Mouse (Mus musculus) brown adipose tissue, adult 24 weeks (tissue): ENCODE measurements at regions not wholly inside any gene's neighbourhood (a gene's known extent, or its start where the extent isn't known, plus 50 kb on each side); places are given as distances from the start of the nearest gene placed in this dataset.

Source experiments
- H3K27ac ChIP-seq: fragments of 200-500 bp; replicated peaks from 2 replicates; pipeline ENCODE4 v1.5.1; 2012; ENCODE audit warnings: low read depth, mild to moderate bottlenecking, low read length
- H3K4me1 ChIP-seq: fragments of 200-500 bp; 2 replicates; pipeline ENCODE4 v1.6.1; 2012; ENCODE audit warnings: low read length, mixed read lengths; ENCODE audit not compliant: control insufficient read depth, insufficient read depth, insufficient read length
- H3K4me3 ChIP-seq: fragments of 200-500 bp; 2 replicates; pipeline ENCODE4 v1.5.1; 2012; ENCODE audit warnings: low read depth, mild to moderate bottlenecking, low read length, moderate library complexity; ENCODE audit not compliant: insufficient read depth

DNA sequence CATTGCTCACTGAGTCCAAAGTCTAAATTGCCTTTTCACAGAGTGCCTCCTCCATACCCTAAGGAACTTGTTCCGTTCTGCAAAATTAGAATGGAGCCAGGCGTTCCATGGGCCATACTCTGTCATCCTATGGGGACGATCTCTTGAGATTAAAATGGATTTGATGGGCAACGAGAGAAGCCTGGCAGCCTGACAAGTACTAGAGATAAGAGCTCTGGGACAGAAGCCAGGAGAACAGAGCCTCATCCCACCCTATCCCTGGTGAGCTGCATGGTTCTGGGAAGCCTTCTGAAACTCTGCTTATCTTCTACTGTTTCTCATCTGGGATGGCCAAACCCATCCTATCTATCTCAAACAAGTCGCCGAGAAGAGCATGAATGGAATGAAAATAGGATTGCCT lies 324.3 kb upstream of the Nrp1 start:
- H3K27ac ChIP-seq: no peak overlapping the region

DNA sequence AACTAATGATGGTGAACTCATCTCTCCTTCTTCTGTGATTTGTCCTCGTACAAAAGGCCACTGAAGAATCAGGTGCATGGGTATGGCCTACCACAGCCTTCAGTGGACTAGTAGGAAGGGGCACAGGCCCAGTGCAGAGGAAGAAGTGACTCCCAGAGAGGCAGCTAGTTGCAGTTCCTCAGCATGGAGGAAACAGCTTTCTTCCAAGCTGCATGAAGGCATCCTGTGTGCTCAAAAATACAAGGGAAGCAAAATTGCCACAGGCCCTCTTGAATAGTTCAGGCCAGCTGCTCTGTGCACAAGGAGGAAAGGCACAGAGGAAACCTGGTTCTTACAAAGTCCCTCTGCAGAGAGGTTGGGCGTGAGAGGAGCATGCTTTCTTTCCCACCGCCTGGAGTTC lies 322.7 kb upstream of the Nrp1 start:
- Histone ChIP-seq H3K4me3 (no peak overlapping the region), H3K4me1 (no peaks in the 10 kb centered on the region), H3K27ac (no peak overlapping the region)

More for the DNA sequence above, 324.3 kb upstream of the Nrp1 start:
- Histone ChIP-seq H3K4me3 (no peak overlapping the region), H3K4me1 (no peaks in the 10 kb centered on the region)

DNA sequence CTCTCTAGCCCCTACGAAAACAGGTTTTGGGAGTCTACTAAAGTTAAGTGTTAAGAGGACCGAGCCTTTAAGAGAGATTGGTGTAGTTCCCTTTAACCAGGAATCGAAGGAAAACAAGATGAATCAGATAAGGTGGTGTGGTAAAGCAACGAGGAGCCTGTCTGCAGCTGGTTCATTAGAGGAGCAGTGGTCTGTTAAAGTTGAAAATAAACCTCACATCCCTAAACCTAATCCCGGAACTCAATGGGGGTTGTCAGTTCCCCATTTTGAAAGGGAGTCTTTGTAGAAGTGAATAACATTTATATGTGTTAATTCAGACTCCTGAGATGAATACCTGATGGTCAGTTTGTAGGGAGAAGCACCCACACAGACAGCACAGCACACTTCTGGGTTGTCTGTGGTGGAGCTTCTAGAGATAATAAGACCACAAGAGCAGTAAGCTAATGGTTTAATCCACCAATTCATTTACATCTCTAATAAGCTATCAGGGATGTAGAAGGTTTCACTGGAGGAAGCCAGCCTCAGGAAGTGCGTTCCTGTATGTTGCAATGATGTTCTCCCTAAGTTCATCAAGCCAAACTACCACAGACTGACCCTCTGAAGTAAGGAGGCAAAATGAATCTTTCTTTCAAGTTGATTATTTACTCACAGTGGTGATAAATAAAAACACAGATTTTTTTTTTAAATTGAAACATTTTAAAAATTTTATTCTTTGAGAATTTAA lies 318.9 kb upstream of the Nrp1 start:
- H3K4me3 ChIP-seq: no peak overlapping the region
- no peak overlapping the region for H3K27ac ChIP-seq
- H3K4me1 ChIP-seq: no peaks in the 10 kb centered on the region

DNA sequence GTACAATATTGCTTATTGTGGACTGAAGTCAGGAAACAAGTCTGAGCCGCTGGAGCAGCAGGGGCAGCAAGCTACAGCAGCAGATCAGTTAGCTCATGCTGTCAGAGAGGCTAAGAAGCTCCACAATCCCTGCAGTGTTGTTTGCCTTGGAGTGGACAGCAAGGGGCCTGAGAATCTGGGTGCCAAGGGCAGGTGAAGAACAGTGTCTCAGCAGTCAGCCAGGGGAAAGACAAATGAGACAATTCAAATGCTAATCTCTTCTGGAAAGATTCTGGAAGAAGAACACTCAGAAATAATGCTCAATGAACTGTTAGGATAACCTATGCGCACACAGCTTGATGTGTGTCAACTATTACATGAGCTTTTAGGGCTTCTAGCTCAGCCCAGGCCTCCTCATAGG lies 315.5 kb upstream of the Nrp1 start:
- Histone ChIP-seq H3K27ac (no peak overlapping the region), H3K4me3 (no peak overlapping the region), H3K4me1 (no peaks in the 10 kb centered on the region)

DNA sequence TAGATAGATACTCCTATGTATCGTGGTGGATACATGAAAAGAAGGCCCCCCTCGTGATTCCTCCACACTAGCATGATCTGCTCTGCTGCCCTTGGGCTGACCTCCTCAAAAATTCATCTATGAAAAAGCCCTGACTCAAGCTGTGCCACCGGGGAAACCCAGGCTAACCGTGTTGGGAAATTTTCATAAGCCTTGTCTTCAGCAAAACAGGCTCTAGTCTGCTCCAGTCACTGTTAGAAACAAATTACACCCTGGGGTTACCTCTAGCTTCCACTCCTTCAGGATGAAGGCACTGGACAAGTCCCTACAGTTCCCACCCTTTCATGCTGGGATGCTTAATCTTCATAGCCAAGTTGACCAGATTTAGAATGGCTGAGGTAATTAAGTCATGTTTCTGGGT lies 315.0 kb upstream of the Nrp1 start:
- H3K4me3 ChIP-seq: no peak overlapping the region
- no peak overlapping the region for H3K27ac ChIP-seq
- no peaks in the 10 kb centered on the region for H3K4me1 ChIP-seq

DNA sequence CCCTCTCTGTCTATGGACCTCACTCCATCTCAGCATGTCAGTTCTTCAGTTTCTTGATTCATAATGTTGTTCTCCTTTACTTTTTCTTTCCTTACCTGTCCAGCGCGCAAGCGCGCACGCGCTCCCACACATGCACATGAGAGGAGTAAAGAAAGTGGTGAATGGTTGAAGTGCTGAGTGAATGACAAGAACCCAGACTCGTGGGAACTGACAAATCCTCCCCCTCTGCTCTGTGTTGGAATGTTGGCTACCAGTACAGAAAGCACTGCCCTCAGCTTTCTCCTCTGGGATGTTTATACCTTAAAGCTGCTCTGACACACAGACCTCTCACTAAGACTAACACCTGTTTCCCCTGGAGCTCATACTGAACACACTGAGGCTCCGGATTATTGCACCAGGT lies 302.2 kb upstream of the Nrp1 start:
- Histone ChIP-seq H3K4me3 (no peak overlapping the region), H3K27ac (no peak overlapping the region), H3K4me1 (no peaks in the 10 kb centered on the region)

DNA sequence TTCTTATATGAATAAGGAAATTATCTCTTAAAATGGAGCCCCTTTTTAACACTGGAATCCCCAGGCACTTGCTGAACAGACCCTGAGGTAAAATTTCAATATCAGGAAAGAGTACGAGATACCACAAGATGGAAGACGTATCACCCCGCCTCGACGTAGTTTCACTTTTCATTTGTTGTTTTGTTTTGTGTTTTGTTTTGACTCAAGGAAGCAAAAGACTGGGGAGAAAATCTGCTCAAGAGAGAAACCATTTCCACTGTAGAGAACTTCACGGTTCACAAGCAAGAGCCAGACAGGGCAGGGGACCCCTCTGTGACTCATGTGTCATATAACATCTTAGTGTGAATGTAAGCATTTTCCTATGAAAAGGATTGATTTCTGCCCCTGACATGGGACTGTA lies 300.6 kb upstream of the Nrp1 start:
- H3K4me3 ChIP-seq: no peak overlapping the region
- H3K27ac ChIP-seq: no peak overlapping the region
- no peaks in the 10 kb centered on the region for H3K4me1 ChIP-seq

DNA sequence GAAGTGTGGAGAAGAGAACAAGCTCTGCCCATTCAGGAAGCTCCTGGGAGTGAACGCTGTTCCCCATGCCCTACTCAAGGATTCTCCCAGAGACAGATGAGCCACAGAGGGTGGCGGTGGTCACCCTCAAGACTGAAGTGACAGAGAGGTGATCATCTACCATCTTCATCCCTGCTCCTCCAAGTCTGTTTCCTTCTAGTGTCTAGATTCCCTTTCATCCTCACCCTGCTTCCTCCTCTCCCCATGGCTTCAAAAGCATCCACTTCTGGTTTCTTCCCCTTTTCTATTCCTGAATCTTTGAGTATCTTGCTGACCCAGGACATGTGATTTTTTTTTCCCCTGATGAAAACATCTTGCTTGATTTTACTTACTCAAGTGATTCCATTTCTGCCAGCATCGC lies 298.6 kb upstream of the Nrp1 start:
- Histone ChIP-seq H3K27ac (peak overlapping the region; percentile 59; the same call in 1 of the 2 replicates), H3K4me3 (no peak overlapping the region), H3K4me1 (no peaks in the 10 kb centered on the region)

DNA sequence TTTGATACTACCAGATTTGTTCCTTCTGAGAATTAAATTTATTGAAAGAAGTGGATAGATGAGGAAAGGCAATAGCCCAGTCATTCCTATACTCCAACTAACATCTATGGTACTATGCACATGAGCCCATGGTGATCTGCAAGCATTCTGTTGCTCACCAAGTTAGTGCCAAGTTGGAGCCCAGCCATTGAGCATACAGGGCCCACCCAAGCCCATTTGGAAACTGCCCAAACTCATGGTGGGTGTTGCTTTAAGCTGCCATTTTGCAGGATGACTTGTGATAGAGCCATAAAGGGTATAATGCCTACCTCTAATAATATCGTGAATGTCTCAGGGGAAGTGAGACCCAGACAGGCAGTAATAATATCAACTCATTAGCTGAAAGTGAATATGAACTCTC lies 294.2 kb upstream of the Nrp1 start:
- Histone ChIP-seq H3K4me3 (no peak overlapping the region), H3K4me1 (no peaks in the 10 kb centered on the region), H3K27ac (no peak overlapping the region)

DNA sequence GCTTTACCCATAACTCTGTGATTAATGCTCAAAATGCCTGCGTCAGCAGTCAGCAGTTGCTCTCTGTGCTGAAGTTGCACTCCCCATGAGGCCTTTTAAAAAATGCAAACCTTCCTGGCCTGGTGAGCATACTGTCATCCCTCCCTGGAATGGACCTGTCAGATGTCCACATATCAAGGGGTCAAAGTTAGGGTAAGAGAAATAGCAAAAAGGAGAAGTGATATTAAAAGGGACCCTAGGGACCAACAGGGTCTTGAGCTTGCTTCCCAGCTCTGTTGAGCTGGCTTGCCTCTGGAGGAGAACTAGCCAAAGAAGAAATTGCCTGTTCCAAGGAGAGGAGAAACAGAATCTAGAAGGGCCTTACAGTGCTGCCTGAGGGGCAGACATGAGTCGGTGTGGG lies 293.3 kb upstream of the Nrp1 start:
- H3K4me1 ChIP-seq: no peaks in the 10 kb centered on the region
- no peak overlapping the region for H3K4me3 ChIP-seq
- no peak overlapping the region for H3K27ac ChIP-seq

DNA sequence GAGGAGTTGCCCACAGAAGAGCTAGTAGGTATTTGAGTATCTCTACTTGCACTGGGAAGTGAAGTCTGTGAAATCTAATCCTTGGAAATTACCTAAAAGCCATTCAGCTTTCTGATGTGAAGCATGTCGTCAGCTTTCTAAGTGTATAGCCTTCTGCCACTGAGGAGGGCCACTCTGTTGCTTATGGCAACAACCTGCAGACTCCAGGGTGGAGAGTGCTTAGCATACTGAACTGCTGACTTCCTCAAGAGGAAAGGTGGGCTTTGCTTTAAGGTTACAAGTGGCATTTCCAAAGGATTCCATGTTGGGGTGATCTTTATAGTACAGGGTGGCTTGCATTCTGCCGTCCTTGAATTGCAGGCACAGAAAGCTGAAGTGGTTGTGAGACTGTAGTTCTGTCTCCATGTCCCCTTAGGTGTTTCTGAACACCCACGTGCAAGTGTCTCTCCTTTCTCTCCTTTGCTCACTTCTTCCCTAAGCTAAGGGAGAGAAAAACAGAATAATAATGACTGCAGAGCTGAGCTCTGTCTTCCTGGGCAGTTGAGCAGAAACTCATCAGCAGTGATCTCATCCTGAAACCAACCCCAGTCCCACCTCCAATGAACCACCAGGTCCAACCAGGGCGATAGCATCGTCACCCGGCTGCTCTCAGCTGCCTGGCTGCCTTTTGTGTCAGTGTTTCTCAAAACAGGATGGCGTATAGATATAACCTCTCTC lies 292.3 kb upstream of the Nrp1 start:
- Histone ChIP-seq H3K27ac (no peak overlapping the region), H3K4me1 (no peaks in the 10 kb centered on the region), H3K4me3 (no peak overlapping the region)

DNA sequence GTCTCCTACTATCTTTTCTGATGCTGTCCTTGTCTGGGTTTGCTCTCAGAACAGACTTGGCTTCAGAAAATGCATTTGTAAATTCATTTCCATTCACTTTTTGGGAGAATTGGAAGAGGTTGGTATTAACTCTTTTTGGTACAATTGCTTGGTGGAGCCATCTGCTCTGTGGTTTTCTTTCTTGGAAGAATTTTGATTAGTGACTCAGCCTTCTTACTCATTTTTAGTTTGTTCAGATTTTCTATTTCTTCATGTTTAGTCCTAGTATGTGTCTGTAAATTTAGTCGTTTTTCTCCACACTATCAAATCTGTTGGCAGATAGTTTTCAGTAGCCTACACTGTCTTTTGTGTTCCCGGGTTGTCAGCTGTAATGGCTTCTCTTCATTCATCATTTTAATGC lies 288.7 kb upstream of the Nrp1 start:
- Histone ChIP-seq H3K4me1 (no peaks in the 10 kb centered on the region), H3K4me3 (no peak overlapping the region), H3K27ac (no peak overlapping the region)

DNA sequence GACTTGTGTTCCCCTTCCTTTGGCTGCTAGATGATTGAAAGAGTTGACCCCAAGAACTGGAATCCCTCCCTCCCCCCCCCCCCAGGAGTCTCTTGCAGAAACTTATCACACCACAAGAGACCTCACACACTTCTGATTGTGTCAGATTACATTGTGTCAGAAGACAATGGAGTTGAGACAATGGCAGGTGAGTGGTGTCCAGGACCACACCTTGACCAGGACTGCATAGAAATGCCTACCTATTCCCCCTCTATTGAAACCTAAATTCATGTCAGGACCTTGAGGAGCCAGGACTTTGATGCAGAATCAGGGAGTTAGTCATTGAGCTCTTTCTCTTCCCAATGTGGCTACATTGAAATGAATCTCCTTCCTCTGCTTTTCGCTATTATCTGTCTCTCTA lies 282.8 kb upstream of the Nrp1 start:
- Histone ChIP-seq H3K27ac (no peak overlapping the region), H3K4me1 (peaks cover 6% of the 10 kb centered on the region; the same call in 1 of the 2 replicates), H3K4me3 (no peak overlapping the region)

DNA sequence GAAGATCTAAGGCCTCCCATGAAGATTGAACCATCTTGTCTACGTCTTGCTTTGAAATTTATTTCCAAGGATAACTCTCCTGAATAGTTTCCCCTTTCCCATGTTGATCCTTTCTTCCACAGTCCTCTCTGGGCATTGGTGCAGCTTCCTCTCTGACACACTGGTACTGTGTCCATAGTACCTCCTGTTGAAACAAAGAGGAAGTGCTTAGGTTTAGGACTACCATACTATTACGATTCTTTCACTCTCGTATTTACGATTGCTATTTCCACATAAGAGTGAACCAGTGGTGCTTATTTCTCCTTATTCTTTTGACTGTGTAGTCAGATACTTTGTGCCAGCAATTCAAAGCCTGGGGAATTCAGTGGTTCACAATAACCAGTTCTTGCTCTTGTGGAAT lies 282.2 kb upstream of the Nrp1 start:
- peaks cover 6% of the 10 kb centered on the region; the same call in 1 of the 2 replicates for H3K4me1 ChIP-seq
- H3K27ac ChIP-seq: no peak overlapping the region
- no peak overlapping the region for H3K4me3 ChIP-seq

DNA sequence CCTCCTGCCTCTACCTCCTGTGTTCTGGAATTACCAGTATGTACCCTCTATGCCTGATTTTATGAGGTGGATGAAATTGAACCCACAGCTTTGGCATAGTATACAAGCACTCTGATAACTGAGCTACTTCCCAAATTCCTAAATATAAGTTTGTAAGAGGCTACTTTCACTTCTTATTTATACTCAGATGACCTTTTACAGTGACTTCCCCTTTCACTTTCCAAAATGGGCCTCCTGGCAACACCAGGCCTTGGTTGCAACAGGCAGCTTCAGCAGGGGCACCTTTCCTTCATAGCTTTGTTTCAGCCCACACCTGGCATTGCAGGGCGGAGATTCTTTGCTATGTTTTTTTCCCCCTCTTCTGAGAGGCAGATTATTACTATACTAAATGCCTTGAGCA lies 279.7 kb upstream of the Nrp1 start:
- Histone ChIP-seq H3K27ac (0 out of 2 replicates have a peak overlapping the region, but pooled peaks have one; percentile 39), H3K4me1 (peaks cover 6% of the 10 kb centered on the region; the same call in 1 of the 2 replicates), H3K4me3 (no peak overlapping the region)

DNA sequence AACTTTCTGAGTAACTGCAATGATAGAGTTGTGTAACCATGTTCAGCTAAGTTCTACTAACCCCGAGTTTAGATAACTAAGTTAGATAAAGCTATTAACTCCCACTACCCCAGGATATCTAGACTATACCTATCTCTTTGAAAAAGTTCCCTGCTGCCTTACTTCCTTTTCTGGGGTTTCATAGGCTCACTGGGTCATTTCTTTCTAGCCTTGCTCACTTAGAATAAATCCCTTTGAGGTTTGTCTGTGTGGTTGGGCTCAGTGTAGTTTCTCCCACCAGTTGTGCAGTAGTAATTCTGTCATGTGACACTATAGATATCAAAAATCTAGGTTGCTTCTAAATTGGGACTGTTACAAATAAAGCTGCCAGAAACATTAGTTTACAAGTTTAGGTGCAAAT lies 272.6 kb upstream of the Nrp1 start:
- no peaks in the 10 kb centered on the region for H3K4me1 ChIP-seq
- no peak overlapping the region for H3K4me3 ChIP-seq

More for the DNA sequence above, 272.6 kb upstream of the Nrp1 start:
- no peak overlapping the region for H3K27ac ChIP-seq
